Mouse (Mus musculus): ENCODE measurements around the gene Zfp12.

- TF ChIP-seq CHD2 (IDR thresholded peaks at IDR 0.05; ENCODE audit: low read depth, low read length) = no peak
- no peak for TF ChIP-seq MAFK (IDR thresholded peaks at IDR 0.05; ENCODE audit: insufficient read depth, low read depth, low read length)
- TF ChIP-seq ZC3H11A (IDR thresholded peaks at IDR 0.05; ENCODE audit: borderline replicate concordance, low read depth, low read length) = no peak
- TF ChIP-seq ZNF384 (IDR thresholded peaks at IDR 0.05; ENCODE audit: low read depth, low read length) = no peak
Measured at GRCm38 (mm10) chr5:143253881-143254486, 19.0 kb downstream of the Zfp12 start.

Data from ES-E14 (cell line).